Mouse (Mus musculus): ENCODE measurements at regions not wholly inside any gene's neighbourhood (a gene's known extent, or its start where the extent isn't known, plus 50 kb on each side); places are given as distances from the start of the nearest gene placed in this dataset.

DNA sequence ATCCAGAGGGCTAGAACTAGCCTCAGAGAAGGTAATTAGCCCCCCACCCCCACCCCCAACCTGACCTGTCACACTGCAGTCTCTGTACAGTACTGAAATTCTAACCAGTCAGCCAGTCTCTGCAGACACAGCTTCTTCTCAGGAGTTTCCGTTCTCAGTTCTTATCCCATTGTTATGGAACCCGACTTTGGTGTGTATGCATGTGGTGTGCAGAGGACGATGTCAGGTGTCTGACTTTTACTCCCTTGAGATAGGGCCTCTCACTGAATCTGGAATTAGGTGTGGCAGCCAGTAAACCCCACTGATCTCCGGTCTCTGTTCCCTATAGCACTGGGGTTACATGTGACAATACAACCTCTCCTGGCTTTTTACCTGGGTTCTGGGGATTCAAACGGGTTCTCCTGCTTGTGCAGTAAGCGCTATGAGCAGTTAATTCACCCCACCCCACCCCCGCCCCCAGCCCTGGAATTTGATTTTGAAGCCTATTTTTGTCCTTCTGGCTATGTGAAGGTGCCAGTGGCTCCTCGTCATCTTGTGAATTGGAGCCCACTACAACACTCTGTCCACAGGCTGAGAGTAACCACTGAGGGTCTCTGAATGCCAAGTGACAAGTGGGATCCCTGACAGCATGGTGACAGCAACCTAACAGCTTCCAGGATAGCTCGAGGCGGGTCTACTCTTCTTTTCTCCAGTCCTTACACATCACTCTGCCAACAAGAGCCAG is 429.4 kb downstream of the Fut8 start:
- no peak for DNase-seq

GRCm38 (mm10) chr12:77667875-77668204 is 429.9 kb downstream of the Fut8 start:
- DNase-seq = peak; percentile 93 to 95

GRCm38 (mm10) chr12:77670531-77670930 is 432.6 kb downstream of the Fut8 start:
- DNase-seq = no peak

DNA sequence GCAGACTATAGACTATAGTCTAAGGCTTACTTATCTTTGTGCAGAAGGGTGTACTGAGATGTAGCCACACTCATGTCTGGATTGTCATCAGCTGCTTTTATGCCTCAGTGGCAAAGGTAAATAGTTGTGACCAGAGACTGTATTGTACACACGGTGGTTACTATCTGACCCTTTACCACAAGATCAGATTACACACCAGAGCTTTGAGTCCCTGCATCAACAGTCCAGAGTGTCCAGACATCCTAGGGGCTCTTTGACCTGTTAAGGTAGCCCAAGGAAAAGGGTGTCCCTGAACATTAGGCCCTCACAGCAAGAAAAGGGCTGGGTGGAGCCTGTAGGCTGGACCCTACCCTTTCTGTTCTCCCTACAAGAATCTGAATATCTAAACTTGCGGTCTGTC is 436.4 kb downstream of the Fut8 start:
- no peak for DNase-seq

DNA sequence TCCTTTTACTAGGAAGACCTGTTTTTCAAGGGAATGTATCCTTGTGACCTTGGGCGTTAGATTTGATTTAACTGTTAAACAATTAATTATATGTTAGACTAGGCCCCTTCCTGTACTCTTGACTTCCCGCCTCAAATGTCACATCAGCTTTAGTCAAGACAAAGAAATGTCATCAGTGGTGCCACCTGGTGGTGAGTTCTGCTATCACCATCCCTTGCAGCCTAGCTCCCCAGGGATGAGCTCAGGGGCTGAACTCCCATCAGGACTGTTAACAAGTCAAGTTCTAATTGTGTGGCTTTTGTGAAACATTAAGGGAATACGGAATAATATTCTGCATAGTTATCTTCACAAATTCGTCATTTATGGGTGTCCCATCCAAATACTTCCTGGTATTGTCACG is 436.8 kb downstream of the Fut8 start:
- peak; percentile 65 to 79 for DNase-seq

DNA sequence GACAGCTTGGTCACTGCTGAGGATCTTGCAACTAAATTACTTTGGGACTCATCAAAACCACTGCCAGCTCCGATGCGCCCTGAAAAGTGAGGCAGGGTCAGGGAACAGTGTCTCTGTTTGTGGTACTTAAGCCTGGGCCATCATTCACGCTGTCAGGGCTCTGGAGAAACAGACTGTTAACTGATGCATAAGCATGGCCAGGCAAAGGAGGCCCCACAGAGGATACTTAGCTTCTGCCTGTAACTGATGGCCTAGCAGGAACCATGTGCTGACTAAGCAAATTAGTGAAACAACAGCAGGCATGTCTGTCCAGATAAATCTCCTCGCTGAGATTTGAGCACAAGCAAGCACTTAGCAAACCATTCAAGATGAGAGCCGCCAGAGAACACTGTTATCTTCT is 440.1 kb downstream of the Fut8 start:
- DNase-seq = peak; percentile 38 to 42

DNA sequence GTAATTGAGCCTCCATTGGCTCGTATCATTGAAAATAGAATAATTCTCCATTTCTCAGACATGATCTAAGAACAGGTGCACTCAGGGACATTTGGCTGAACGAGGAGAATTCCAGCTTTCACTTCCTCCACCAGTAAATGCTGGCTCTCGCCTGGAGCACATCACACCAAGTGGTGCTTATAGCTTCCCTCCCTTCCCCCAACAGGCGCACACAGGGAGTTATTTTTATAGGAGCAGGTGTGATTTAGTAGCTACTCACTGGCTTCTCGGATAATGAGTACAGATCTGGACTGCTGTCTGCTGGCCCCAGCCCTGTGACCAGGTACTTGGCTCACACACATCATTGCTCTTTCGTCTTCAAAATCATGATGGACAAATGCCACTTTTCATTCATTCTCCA is 456.2 kb downstream of the Fut8 start:
- peak; percentile 25 to 34 for DNase-seq

DNA sequence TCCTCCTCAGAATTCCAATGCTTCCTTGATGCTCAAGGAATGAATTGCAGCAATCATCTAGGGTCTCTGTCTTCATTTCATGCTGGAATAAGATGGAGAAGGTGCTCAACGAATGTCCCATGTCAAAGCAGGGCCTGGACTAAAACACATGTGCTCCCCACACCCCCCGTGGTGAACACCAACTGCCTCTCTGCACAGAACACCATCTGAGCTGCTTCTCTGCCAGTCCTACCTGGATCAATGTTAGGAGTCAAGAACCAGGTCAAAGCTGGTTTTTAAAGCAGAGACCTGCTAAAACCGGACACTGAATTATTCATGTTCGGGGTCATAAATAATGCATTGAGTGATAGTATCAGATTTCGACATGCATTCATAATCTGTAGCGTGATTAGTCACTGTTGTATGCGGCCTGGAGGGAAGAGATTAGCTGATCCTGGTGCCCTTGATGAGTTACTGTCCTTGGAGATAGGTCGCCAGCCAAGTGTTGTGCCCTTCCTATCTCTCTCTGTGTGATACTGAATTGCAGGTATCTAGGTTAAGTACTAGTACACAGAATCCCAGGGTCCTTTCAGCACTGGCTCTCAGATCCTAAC is 458.2 kb downstream of the Fut8 start:
- DNase-seq = peak in 1 of 2 experiments; percentile 27

DNA sequence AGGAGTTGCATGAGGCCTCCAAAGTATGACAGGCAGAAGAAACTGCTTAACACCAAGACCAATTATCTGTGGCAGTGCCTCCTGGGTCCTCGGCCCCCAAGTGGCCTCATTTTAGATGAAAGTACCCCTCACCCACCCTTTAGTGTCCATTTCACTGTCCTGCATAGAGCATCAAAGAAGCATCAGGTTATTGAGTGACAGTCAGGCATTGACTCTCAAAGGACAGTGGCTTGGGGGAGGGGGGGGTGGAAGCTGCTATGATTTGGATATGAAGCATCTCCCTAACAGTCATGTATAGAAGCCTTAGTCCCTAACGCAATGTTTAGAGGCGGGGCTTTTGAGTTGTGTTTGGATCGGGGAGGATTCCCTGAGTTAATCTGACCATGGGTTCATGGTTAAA is 458.7 kb downstream of the Fut8 start:
- no peak for DNase-seq

GRCm38 (mm10) chr12:77698088-77698487 is 460.2 kb downstream of the Fut8 start:
- DNase-seq = peak; percentile 21 to 32

DNA sequence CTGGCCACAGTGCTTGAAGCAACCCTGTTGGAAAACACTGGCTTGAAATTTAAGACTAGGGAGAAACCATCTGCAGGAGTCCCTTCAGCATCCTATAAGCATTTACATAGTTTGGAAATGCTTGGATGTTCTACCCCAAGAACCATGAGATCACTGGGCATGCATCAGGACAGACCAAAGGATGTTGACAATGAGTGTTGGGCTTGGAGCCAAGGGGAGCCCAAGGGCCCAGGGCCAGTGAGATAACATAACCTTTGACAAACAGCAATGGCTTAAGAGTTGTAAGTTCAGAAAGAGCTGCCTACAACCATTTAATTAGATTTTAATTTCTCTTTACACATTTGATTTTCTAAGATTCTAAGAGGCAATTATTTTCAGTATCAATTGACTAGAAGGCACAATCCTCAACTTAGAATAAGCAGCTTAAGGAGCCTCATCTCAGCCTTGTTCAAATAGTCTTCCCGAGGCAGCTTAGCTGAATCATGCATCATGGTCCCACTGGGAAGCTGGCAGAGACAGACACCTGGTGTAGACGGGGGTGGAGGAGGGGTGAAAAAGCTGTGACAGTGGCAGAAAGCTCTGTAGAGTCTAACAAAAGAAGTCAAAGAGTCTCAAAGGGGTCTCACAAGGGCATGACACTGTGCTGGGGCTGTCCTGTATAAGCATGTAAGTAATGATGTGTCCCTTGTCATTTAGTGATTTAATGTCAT is 462.1 kb downstream of the Fut8 start:
- peak; percentile 56 to 64 for DNase-seq

- DNase-seq = no peak
Measured at GRCm38 (mm10) chr12:77715506-77715905, 477.6 kb downstream of the Fut8 start.

- peak; percentile 37 to 42 for DNase-seq
Measured at GRCm38 (mm10) chr12:77715979-77716378, 478.1 kb downstream of the Fut8 start.

GRCm38 (mm10) chr12:77727766-77728165 is 466.3 kb upstream of the Gm6657 start:
- DNase-seq = peak in 1 of 2 experiments; percentile 19

DNA sequence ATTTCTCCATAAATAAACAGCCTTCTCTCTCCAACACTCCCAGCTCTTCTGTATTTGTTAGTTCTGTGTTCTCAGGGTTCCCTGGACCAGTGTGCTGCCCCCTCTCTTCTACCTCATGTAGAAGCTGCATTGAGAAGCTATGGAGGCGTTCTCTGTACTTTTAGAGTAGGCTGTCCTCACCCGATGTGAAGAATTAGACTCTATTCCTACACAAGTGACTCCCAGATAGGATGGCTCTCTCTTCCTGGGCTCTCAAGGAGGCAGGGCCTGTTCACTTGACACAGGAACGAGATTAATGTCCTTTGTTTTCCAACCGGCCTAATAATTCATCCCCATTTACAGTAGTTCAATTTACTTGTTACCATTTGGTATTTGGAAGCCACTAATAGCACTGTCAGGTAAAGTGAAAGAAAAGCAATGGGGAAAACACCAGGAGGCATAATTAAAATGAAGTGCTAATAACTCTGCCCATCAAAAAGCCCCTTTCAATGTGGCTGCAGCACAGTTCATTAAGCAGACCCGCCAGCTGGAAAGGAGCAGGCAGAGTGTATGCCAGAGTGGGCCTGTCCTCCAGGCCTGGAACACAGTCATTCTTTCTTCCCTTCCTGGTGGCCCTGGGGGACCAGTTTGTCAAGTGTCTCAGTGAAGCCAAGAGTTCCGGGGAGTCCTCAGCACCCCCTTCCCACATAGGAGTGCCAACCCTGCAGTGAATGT is 454.8 kb upstream of the Gm6657 start:
- DNase-seq = peak; percentile 82 to 87

DNA sequence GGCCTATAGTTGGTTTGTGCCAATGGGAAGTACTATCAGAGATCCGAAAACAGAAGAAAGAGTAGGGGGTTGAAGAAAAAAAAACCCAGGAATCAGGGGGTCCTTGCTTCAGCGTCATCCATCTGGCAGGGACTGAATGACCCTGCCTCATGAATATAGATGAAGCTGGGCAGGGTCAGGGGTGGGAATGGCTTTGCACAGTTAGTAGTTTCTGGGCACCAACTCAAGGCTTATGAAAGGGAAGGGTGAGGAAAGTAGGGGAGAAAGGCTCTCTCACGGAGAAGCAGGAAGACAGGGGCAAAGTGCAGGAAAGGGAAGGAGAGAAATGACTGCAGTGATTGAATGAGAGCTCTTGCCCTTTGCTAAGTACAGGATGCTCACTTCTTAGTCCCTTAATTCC is 451.3 kb upstream of the Gm6657 start:
- peak; percentile 21 to 34 for DNase-seq

GRCm38 (mm10) chr12:77749438-77750007 is 444.5 kb upstream of the Gm6657 start:
- DNase-seq = no peak

DNA sequence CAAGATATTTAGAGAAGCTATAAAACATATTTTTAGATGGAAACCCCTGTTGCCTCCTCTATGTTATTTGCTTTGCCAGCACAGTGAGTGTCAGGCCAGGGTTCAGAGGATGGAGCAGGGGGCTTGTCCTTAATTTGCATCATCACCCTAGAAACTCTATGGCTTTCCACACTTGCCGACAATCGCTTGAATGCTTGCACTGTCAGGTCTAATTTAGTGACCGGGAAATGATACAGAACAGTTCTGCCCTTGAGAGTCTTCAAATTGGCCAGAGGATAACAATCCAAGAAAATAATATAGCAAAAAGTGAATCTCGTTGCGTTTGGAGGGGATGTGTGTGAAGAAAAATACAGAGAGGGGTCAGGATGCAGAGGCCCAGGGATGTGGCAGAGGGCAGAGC is 441.9 kb upstream of the Gm6657 start:
- DNase-seq = no peak

DNA sequence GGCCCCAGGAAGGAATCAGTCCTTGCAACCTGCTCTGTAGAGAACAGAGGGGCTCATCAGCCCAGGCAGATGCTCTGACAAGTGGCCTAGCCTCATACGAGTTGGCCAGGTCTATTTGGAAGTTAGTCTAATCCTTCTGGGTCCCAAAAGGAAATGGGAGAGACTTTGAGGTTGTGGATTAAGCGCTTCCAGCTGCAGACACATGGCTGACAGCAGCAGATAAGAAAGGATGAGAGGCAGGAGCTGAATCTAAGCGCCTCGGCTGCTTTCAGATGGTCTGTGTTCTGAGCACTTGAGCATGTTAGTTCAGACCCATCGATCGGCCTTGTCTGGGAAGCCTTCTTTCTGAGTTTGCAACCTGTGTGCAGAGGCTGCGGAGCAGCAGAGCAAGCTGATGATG is 438.0 kb upstream of the Gm6657 start:
- DNase-seq = no peak

DNA sequence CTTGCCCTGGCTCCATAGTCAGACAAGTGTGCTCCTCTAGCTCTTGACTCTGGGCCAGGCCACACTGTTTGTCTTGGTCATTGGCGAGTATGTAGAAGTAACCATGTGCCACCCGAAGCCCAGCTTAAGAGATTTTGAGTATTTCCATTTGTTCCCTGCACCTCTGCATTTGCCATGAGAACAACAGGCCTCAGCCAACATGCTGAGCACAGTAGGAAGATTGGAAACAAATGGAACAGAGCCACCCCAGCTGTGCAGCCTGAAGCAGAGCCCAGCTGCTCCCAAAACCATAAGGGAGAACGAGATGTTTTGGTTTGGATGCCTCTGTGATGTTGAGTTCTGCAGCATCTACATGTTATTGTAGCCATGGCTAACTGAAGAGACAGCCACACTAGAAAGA is 433.1 kb upstream of the Gm6657 start:
- peak in 1 of 2 experiments; percentile 18 for DNase-seq

DNA sequence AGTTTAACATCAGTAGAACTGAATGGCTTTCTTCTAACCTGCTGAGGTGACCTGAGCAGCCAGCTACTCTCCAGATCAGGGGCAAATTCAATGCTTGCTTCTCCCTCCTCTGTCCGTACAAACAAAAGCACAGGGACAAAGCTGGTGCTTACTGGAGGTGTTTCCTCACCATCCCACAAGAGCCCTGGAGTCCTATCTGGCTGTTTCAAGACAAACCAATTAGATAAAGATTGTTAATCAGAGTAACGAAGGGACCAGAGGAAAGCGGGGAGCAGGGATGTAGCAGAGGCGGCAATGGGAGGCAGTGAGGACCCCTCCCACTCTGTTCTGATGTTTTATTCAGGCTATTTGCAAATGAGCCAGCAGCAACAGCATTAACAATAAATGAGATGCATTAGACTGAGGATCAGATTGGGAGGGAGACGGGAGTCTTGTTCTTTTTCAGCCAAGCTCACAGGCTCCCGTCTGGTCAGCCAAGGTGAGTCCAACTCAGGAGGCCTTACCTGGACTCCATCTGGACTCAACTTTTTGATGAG is 418.0 kb upstream of the Gm6657 start:
- no peak for DNase-seq

DNA sequence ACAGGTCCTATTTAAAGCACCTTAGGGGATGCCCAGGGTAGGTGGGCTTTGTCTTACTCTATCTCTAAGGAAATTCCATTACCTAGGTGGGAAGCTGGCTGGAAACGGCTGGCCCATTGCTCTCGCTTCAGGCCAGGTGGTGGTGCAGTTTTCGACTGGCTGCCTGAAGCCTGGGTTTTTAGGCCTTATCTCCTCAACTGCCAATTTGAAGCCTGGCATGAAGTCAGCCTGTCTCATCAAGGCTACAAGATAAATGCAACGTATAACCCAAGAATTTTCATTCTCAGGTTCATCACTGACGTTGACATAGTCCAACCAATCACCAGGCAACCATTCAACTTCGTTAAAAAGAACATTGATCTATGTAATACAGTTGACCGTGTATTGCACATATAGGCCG is 417.3 kb upstream of the Gm6657 start:
- DNase-seq = peak; percentile 20 to 29
